Mouse (Mus musculus) R1 (cell line): Measurements from ENCODE around the gene Stab2.

Source experiments
- DNase-seq: peaks from one replicate; pipeline ENCODE4 v3.0.0-alpha.2; 2018; ENCODE audit warnings: low read depth, low spot score

The Stab2 gene

DNA sequence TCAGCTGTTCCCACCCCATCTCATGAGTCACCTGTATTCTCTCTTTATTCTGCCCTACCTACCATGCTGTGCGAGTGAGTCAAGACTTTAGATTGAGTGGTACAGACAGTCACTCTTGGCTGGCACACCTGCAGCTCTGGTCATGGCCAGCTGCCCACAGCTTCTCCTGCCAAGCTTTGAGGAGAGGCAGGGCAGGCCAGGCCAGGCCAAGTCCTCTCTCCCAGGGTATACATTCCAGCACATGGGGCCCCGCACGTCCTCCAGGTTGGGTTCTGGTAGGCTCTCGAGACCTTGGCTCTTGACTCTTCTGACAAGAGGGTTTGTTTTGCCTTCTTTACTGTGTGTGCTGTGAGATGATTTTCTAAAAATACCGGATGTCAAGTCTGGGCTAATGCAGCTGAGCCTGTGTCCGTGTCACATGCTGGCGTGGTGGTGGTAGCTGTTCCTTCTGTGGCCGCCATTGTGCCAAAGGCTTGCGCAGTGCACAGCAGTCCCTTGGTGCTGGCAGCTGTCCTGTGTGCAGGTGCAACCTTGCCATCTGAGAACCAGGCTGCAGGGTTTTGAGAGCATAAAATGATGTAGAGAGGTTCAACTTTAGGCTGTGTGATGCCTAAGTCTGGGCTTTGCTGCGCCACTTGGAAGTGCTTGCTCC lies 181.8 kb downstream of the Stab2 start:
- no peak for DNase-seq

GRCm38 (mm10) chr10:86824871-86825270 lies 183.0 kb downstream of the Stab2 start:
- DNase-seq: no peak

GRCm38 (mm10) chr10:86824093-86824492 lies 183.7 kb downstream of the Stab2 start:
- DNase-seq: peak; percentile 47

DNA sequence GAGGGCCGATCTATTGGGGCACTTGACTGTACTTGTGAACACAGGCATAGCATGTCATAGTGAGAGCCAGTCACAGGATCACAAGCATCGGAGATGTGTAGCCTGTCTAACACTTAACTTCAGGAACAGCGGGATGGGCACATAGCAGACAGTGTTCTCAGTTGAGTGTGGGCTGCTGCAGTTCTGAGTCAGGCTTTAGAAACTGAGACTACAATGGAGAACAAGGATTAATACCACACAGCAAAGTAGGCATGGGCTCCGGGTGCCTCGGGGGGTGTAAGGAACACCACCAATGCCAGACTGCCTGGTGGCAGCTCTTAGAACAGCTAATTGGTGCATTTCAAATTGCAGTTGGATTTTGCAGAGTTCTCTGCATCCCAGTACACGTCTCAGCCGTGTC lies 186.8 kb downstream of the Stab2 start:
- DNase-seq: no peak

DNA sequence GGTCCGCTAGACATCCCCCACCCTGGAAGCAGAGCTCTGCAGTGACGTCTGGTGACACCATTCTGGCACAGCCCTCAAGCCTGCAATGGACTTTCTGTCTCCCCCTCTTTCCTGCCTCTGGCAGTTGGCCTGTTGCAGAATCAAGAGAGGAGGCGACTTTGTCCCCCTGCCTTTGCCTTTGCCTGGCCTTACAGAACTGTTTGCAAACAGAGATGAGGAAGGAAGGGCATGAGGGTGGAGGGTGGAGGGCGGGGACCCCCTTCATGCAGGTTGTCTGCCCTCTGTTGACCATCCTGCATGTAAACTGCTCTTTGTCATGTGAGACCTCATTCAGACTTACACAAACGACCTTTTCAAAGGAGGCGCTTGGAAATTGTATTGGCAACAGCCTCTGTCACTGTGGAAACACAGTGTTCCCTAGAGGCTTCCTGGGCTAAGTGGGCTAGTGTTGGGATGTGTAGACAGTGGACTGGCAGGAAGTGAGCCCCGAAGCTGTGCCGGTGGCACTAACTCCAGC lies 188.1 kb downstream of the Stab2 start:
- DNase-seq: no peak

DNA sequence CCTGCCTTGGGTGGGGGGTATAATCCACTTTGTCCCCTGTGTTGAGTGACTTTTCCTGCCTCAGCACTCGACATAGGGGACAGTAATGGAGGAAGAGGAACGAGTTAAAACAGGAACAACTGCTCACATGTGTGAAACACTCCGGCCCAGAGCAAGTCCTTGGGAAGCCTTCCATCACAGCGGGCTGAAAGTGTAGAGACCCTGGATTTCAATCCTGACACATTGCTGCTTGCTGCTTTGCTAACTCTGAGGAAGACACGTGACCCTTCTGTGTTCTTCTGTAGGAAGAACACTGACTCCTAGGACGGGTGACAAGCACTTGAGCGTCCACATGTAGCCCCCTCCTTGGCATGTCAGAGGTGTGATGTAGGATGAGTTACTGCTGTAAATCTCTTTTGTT lies 192.7 kb downstream of the Stab2 start:
- no peak for DNase-seq

- DNase-seq: peak; percentile 70
Observed at GRCm38 (mm10) chr10:86814292-86815131, 193.3 kb downstream of the Stab2 start.

DNA sequence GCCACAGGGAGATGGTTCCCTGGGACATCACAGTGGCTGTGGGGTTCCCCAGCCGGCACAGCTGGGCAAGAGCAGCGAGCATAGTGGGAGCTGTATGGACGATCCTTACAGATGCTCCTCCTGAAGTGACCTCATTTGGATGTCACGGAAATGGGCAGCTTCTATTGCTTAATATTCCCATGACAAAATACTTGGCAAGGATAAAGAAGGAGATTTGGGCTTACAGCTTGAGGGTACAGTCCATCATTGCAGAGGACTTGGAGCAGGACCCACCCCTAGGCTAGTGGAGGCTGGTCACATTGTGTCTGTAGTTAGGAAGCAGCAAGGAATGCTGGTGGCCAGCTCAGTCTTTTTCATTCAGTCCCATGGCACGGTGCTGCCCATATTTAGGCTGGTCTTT lies 197.2 kb downstream of the Stab2 start:
- DNase-seq: no peak

- DNase-seq: no peak
Observed at GRCm38 (mm10) chr10:86810000-86810399, 197.8 kb downstream of the Stab2 start.

DNA sequence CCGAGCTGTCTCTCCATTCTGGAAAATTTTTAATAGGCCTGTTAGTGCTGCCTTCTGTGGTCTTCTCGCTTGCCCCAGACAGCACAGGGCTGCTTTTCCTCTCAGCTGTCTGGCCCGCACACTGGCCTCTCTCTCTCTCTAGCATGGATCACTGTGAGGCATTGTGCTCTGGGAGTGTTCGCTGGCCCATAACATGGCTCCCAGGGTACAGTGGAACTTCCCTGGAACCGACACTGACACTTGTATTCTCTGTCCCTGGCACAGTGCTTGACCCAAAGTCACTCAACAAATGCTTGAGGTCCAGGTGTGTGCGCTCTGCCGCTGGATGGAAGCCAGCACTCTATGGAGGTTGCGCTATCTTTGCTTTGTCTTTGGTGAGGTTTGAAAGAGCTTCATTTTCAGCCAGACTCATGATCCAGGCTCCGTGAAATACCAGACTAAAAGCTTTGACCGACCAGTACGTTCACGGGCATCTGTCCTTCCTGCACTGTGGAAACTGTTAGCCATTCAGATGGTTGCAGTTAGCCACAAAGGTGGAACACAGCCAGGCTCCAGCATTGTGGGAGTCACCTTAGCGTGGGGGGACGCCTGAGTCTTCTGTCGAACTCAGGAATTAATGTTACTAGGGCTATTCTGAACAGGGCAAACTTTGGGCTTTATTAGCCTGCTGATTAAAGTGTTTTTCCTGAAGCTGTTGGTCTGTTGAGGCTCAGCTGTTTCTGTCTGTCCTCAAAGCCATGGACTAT lies 199.6 kb downstream of the Stab2 start:
- DNase-seq: no peak

- no peak for DNase-seq
Observed at GRCm38 (mm10) chr10:86807362-86807761, 200.5 kb downstream of the Stab2 start.

DNA sequence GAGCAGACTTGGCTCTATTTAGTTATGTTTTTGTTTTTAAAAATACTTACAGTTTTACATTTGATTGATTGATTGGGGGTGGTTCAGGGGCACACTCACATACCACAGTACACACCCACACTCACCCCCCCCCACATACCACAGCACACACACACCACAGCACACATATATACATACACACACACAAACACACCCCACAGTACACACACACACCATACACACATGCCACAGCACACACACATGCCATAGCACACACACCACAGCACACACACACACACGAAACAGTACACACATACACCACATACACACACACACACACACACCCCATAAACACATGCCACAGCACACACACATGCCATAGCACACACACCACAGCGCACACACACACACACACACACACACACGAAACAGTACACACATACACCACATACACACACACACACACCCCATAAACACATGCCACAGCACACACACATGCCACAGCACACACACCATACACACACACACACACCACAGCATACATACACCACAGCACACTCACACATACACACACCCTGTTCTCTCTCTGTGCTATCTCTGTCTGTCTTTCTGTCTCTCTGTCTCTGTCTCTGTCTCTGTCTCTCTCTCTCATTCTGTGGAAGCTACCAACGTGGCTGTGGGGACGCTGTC lies 211.6 kb downstream of the Stab2 start:
- DNase-seq: no peak

DNA sequence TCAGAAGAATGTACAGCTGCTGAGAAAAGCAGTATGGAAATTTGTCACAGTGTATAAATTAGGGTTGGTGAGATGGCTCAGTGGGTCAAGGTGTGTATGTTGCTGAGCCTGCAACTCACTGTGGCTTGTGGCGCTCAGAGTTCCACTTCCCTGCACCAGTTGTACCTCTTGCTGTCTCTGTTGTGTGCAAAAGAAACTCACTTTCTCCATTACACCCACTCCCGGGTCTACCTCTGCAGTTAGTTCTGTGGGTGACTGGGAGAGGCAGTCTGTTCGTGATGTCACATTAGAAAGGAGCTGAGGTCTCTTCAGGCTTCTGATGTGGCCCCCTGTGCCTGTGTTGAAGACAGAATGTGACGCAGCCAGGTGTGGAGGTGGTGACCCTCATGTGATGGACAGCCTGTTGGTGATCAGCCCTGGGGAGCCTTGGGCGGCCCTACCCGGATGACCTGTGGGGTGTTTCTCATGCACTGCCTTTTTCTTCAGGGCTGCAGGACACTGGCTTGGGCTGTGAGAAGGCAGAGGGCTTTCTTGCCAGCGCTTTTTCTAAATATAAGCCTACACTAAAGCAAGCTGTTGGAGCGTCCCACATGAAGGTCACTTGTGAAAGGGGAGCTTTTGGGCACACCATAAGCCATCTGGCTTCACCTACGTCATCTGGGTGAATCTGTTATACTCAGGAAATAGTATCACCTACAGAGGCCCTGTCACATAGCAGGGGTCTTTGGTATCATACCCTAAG lies 212.9 kb downstream of the Stab2 start:
- DNase-seq: no peak

GRCm38 (mm10) chr10:86794196-86794595 lies 213.6 kb downstream of the Stab2 start:
- DNase-seq: no peak

DNA sequence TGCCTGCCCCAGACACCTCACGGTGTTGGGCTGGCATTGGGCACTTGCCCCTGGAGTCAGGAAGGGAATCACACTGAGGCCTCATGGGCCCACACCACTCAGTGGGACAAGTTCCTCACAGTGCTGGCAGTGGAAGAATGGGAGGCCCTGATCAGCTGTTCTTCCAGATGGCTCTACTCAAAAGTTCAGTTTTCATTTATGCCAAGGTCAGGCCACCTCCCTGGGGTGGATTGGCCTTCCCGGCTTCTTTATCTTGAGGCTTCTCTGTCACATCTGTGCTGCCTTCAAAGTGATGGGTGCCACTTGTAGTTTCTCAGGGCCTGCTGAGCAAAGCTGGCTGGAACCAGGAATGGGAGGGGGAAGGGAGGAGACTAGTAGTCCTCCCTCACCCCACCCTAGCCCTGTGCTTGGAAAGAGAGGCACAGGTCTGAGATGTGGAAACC lies 214.3 kb downstream of the Stab2 start:
- DNase-seq: no peak

- no peak for DNase-seq
Observed at GRCm38 (mm10) chr10:86791507-86792184, 216.2 kb downstream of the Stab2 start.
